Mouse (Mus musculus) MEL (cell line): Measurements from ENCODE around the gene Nek8. TPM values are rescaled to one million over a fixed set of nuclear protein-coding genes. Genes with fewer than 3 reads are reported as not detected.

Experiments used
- DNase-seq: peaks from one replicate; pipeline ENCODE4 v3.0.0; 2011; ENCODE audit warnings: low read depth, low spot score
- H3K27ac ChIP-seq: 2 replicates; pipeline ENCODE4 v1.5.1; 2012; ENCODE audit warnings: low read depth, mild to moderate bottlenecking, control low read depth, low read length, moderate library complexity; ENCODE audit not compliant: control insufficient read depth
- H3K27me3 ChIP-seq, 2 experiments: fragments of 150-350 bp in 1 of 2; sonication (generic) in 1 of 2; 2 replicates each; pipeline ENCODE4 v1.6.1; 2012; ENCODE audit warnings: low read length in 2 of 2, mild to moderate bottlenecking in 2 of 2, improper control_type of control experiment in 1 of 2, moderate library complexity in 1 of 2; ENCODE audit not compliant: insufficient read depth in 2 of 2, control insufficient read depth in 1 of 2
- H3K36me3 ChIP-seq, 2 experiments: 2 replicates each; pipeline ENCODE4 v1.6.1; 2012 to 2014; ENCODE audit warnings: low read length in 2 of 2, improper control_type of control experiment in 1 of 2, inconsistent platforms in 1 of 2, mild to moderate bottlenecking in 1 of 2; ENCODE audit not compliant: insufficient read depth in 2 of 2, control insufficient read depth in 1 of 2
- H3K4me1 ChIP-seq, 2 experiments: fragments of 150-350 bp in 1 of 2; sonication (generic) in 1 of 2; 2 replicates each; pipeline ENCODE4 v1.6.1; 2012; ENCODE audit warnings: low read length in 2 of 2, improper control_type of control experiment in 1 of 2, mild to moderate bottlenecking in 1 of 2; ENCODE audit not compliant: insufficient read depth in 2 of 2, control insufficient read depth in 1 of 2
- H3K4me3 ChIP-seq, 2 experiments: fragments of 150-350 bp in 1 of 2; sonication (generic) in 1 of 2; 2 replicates each; pipeline ENCODE4 v1.5.1; 2012; ENCODE audit warnings: low read depth in 2 of 2, low read length in 2 of 2, mild to moderate bottlenecking in 2 of 2, moderate library complexity in 2 of 2, control low read depth in 1 of 2, improper control_type of control experiment in 1 of 2; ENCODE audit not compliant: control insufficient read depth in 1 of 2, insufficient read depth in 1 of 2
- H3K79me2 ChIP-seq: 2 replicates; pipeline ENCODE4 v1.6.1; 2012; ENCODE audit warnings: mild to moderate bottlenecking, low read length, moderate library complexity; ENCODE audit not compliant: control insufficient read depth, poor library complexity, insufficient read depth
- H3K9ac ChIP-seq: 2 replicates; pipeline ENCODE4 v1.6.1; 2012; ENCODE audit warnings: low read depth, mild to moderate bottlenecking, control low read depth, low read length, moderate library complexity; ENCODE audit not compliant: control insufficient read depth, poor library complexity, severe bottlenecking
- H3K9me3 ChIP-seq: fragments of 150-350 bp; sonication (generic); replicated peaks from 2 replicates; pipeline ENCODE4 v1.6.1; 2012; ENCODE audit warnings: mild to moderate bottlenecking, low read length, improper control_type of control experiment, moderate library complexity; ENCODE audit not compliant: insufficient read depth
- ETS1 ChIP-seq: IDR thresholded peaks from 2 replicates; pipeline ENCODE4 v1.6.1; 2012; ENCODE audit warnings: low read depth, mild to moderate bottlenecking, inconsistent platforms, low read length, improper control_type of control experiment, moderate library complexity
- GATA1 ChIP-seq: IDR thresholded peaks from 2 replicates; pipeline ENCODE4 v1.6.1; 2011; ENCODE audit warnings: low read depth, low read length, improper control_type of control experiment
- MYC ChIP-seq: IDR thresholded peaks from 2 replicates; pipeline ENCODE4 v1.6.1; 2011; ENCODE audit warnings: low read depth, mild to moderate bottlenecking, low read length, improper control_type of control experiment, moderate library complexity
- TBP ChIP-seq: IDR thresholded peaks from 2 replicates; pipeline ENCODE4 v1.8.0; 2011; ENCODE audit warnings: low read depth, low read length, improper control_type of control experiment
- TCF12 ChIP-seq: IDR thresholded peaks from 2 replicates; pipeline ENCODE4 v1.6.1; 2014; ENCODE audit warnings: low read depth, mild to moderate bottlenecking, inconsistent platforms, low read length, improper control_type of control experiment, moderate library complexity
- polyA plus RNA-seq, 2 experiments: library from polyadenylated mRNA; stranded (reverse) in 1 of 2; unstranded in 1 of 2; fragments of >175 nt in 1 of 2; fragments of >200 nt in 1 of 2; gene quantifications; 2 replicates each; pipeline versions ENCODE4 v1.2.1 to v1.2.4; 2012; ENCODE audit warnings: low replicate concordance in 2 of 2, low read depth in 1 of 2; ENCODE audit not compliant: insufficient read length in 2 of 2, insufficient read depth in 1 of 2, missing spikeins in 1 of 2
- total RNA-seq: library from RNA; depleted of rRNA; stranded (reverse); fragments of 300-350 nt; gene quantifications from 2 replicates; pipeline ENCODE4 v1.2.3, GENCODE M21; 2012; rRNA removed

Gene Nek8
- total and polyA plus RNA-seq, 3 experiments, result 7.5 to 10.1 TPM; not detected in 1

DNA sequence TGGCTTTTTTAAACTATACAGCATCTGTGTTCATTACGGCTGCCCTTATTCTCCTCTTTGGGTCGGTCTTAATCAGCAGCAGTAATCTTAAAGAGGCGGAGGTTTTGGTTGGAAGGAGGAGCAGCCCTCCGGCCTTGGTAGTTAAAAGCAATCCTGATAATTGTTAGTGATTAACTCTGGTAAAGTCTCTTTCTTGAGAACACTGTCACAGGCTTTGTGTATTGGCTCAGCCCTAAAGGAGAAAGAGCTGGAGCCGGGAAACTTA, 60.4 kb downstream of the Nek8 start:
- H3K79me2 ChIP-seq, result peaks cover 11% of the 10 kb centered on the region
- no peaks in the 10 kb centered on the region for H3K27me3 ChIP-seq
- peaks cover 11 to 28% of the 10 kb centered on the region in 2 experiments for H3K4me1 ChIP-seq
- H3K9me3 ChIP-seq, result no peaks in the 10 kb centered on the region
- TF ChIP-seq TCF12 (no peak), TBP (0 out of 2 replicates have a peak, but pooled peaks have one; percentile 9), ETS1 (no peak), GATA1 (peak; percentile 72), MYC (0 out of 2 replicates have a peak, but pooled peaks have one; percentile 1)
- peak overlapping the region; percentile 52 for H3K27ac ChIP-seq
- H3K9ac ChIP-seq, result peak overlapping the region; percentile 69
- peaks cover 0 to 28% of the 10 kb centered on the region in 2 experiments; a peak in 2 of 4 replicates for H3K36me3 ChIP-seq
- DNase-seq, result no peak
- peak overlapping the region; percentile 72 to 90 for H3K4me3 ChIP-seq

Other genes with a start within 250 kb of the Nek8 start
- gene Sez6, start 245.9 kb downstream of the Nek8 start, total RNA-seq, result 0.04 and 0.07 TPM in 2 replicates
- not detected for gene Sez6, start 245.9 kb downstream of the Nek8 start, polyA plus RNA-seq
- 19.2 and 20.7 TPM in 2 replicates for gene Phf12, start 193.9 kb downstream of the Nek8 start, total RNA-seq
- 10 to 100 TPM; 43.8 to 56.9 TPM for gene Phf12, start 193.9 kb downstream of the Nek8 start, polyA plus RNA-seq
- gene Dhrs13, start 144.4 kb downstream of the Nek8 start, total RNA-seq, result 30.1 and 36.7 TPM in 2 replicates
- gene Dhrs13, start 144.4 kb downstream of the Nek8 start, polyA plus RNA-seq, result 10 to 100 TPM in 1 of 2 experiments, not detected in 1; 27.9 TPM
- gene Flot2, start 138.7 kb downstream of the Nek8 start, total RNA-seq, result 0.08 TPM in 1 of 2 replicates, not detected in the other
- under 1 TPM in 1 of 2 experiments, not detected in 1; 0.15 TPM for gene Flot2, start 138.7 kb downstream of the Nek8 start, polyA plus RNA-seq
- 39.6 and 43.5 TPM in 2 replicates for gene Eral1, start 96.3 kb downstream of the Nek8 start, total RNA-seq
- 10 to 100 TPM in 1 of 2 experiments, not detected in 1; 38.4 TPM for gene Eral1, start 96.3 kb downstream of the Nek8 start, polyA plus RNA-seq
- 2.4 and 2.5 TPM in 2 replicates for gene Fam222b, start 82.0 kb downstream of the Nek8 start, total RNA-seq
- gene Fam222b, start 82.0 kb downstream of the Nek8 start, polyA plus RNA-seq, result 1 to 10 TPM in 1 of 2 experiments, not detected in 1; 8.1 TPM
- gene Traf4, start 11.1 kb downstream of the Nek8 start, total RNA-seq, result 21.0 and 42.0 TPM in 2 replicates
- 10 to 100 TPM in 1 of 2 experiments, not detected in 1; 34.4 TPM for gene Traf4, start 11.1 kb downstream of the Nek8 start, polyA plus RNA-seq
- gene Tlcd1, start within 50 bp of the Nek8 start, total RNA-seq, result 16.2 and 28.3 TPM in 2 replicates
- 10 to 100 TPM in 1 of 2 experiments, not detected in 1; 23.3 TPM for gene Tlcd1, start within 50 bp of the Nek8 start, polyA plus RNA-seq
- gene Rpl23a, start 6.9 kb upstream of the Nek8 start, total RNA-seq, result 3,920 and 4,112 TPM in 2 replicates
- gene Rpl23a, start 6.9 kb upstream of the Nek8 start, polyA plus RNA-seq, result 1,000 to 10,000 TPM in 1 of 2 experiments, not detected in 1; 2,892 TPM
- 20.8 TPM in 2 replicates for gene Rab34, start 11.8 kb upstream of the Nek8 start, total RNA-seq
- 10 to 100 TPM in 1 of 2 experiments, not detected in 1; 42.9 TPM for gene Rab34, start 11.8 kb upstream of the Nek8 start, polyA plus RNA-seq
- gene Proca1, start 16.7 kb upstream of the Nek8 start, total RNA-seq, result 0.15 and 0.16 TPM in 2 replicates
- gene Proca1, start 16.7 kb upstream of the Nek8 start, polyA plus RNA-seq, result under 1 TPM in 1 of 2 experiments, not detected in 1; 0.54 TPM
- 75.5 and 81.4 TPM in 2 replicates for gene Sdf2, start 69.1 kb upstream of the Nek8 start, total RNA-seq
- 10 to 100 TPM in 1 of 2 experiments, not detected in 1; 68.1 TPM for gene Sdf2, start 69.1 kb upstream of the Nek8 start, polyA plus RNA-seq
- gene Supt6, start 69.3 kb upstream of the Nek8 start, total RNA-seq, result 39.6 and 40.3 TPM in 2 replicates
- gene Supt6, start 69.3 kb upstream of the Nek8 start, polyA plus RNA-seq, result 10 to 100 TPM; 59.8 to 93.2 TPM
- 80.5 and 85.9 TPM in 2 replicates for gene 2610507B11Rik, start 85.1 kb upstream of the Nek8 start, total RNA-seq
- 10 to 100 TPM; 75.8 to 77.6 TPM for gene 2610507B11Rik, start 85.1 kb upstream of the Nek8 start, polyA plus RNA-seq
- 0.73 and 1.6 TPM in 2 replicates for gene BC030499, start 114.2 kb upstream of the Nek8 start, total RNA-seq
- 1 to 10 TPM in 1 of 2 experiments, not detected in 1; 1.1 TPM for gene BC030499, start 114.2 kb upstream of the Nek8 start, polyA plus RNA-seq
- 40.1 and 50.9 TPM in 2 replicates for gene Spag5, start 124.9 kb upstream of the Nek8 start, total RNA-seq
- 100 to 1,000 TPM in 1 of 2 experiments, 10 to 100 TPM in 1; 77.5 to 274 TPM for gene Spag5, start 124.9 kb upstream of the Nek8 start, polyA plus RNA-seq
- 3.0 and 4.0 TPM in 2 replicates for gene Aldoc, start 146.3 kb upstream of the Nek8 start, total RNA-seq
- gene Aldoc, start 146.3 kb upstream of the Nek8 start, polyA plus RNA-seq, result 1 to 10 TPM in 1 of 2 experiments, not detected in 1; 8.1 TPM
- gene Pigs, start 151.7 kb upstream of the Nek8 start, total RNA-seq, result 27.6 and 28.5 TPM in 2 replicates
- gene Pigs, start 151.7 kb upstream of the Nek8 start, polyA plus RNA-seq, result 10 to 100 TPM; 51.2 to 97.1 TPM
- gene Unc119, start 166.8 kb upstream of the Nek8 start, total RNA-seq, result 61.7 and 63.0 TPM in 2 replicates
- 100 to 1,000 TPM in 1 of 2 experiments, not detected in 1; 140 TPM for gene Unc119, start 166.8 kb upstream of the Nek8 start, polyA plus RNA-seq
- not detected in 2 replicates for gene Foxn1, start 209.9 kb upstream of the Nek8 start, total RNA-seq
- not detected for gene Foxn1, start 209.9 kb upstream of the Nek8 start, polyA plus RNA-seq
- not detected in 2 replicates for gene Slc13a2, start 245.5 kb upstream of the Nek8 start, total RNA-seq
- not detected for gene Slc13a2, start 245.5 kb upstream of the Nek8 start, polyA plus RNA-seq